Mouse (Mus musculus) erythroblast, embryonic 14.5 days (primary cell): Measurements from ENCODE around the gene Smim4. TPM values are rescaled to one million over a fixed set of nuclear protein-coding genes. Genes with fewer than 3 reads are reported as not detected.

ENCODE experiments used
- H3K27me3 ChIP-seq: 2 replicates; pipeline ENCODE4 v1.6.1; 2012; ENCODE audit warnings: inconsistent platforms; ENCODE audit not compliant: control insufficient read depth
- H3K36me3 ChIP-seq: 2 replicates; pipeline ENCODE4 v1.6.1; 2012; ENCODE audit warnings: mild to moderate bottlenecking, inconsistent platforms; ENCODE audit not compliant: control insufficient read depth
- H3K4me1 ChIP-seq: 2 replicates; pipeline ENCODE4 v1.6.1; 2012; ENCODE audit warnings: inconsistent platforms; ENCODE audit not compliant: control insufficient read depth
- H3K4me3 ChIP-seq: replicated peaks from 2 replicates; pipeline ENCODE3; 2012; ENCODE audit warnings: moderate library complexity, mild to moderate bottlenecking, inconsistent platforms
- H3K9me3 ChIP-seq: 2 replicates; pipeline ENCODE4 v1.6.1; 2012; ENCODE audit warnings: low read length, inconsistent platforms, mixed read lengths; ENCODE audit not compliant: control insufficient read depth
- GATA1 ChIP-seq: IDR thresholded peaks from 2 replicates; pipeline ENCODE4 v1.6.1; 2012; ENCODE audit warnings: low read length, inconsistent platforms, mixed read lengths
- TAL1 ChIP-seq: IDR thresholded peaks from 3 replicates; pipeline ENCODE4 v1.6.1; 2012; ENCODE audit warnings: low read length, inconsistent platforms, mixed read lengths
- polyA plus RNA-seq: library from polyadenylated mRNA; stranded (reverse); fragments of >175 nt; gene quantifications from 2 replicates; pipeline ENCODE4 v1.2.3, GENCODE M21; 2012

The Smim4 gene
- polyA plus RNA-seq, 1 experiment: 9.0 TPM

GRCm38 (mm10) chr14:31145694-31146093 is 16.9 kb upstream of the Smim4 start:
- peaks cover 57% of the 10 kb centered on the region for H3K36me3 ChIP-seq
- TF ChIP-seq GATA1 (no peak), TAL1 (no peak)
- H3K27me3 ChIP-seq: peaks cover 3% of the 10 kb centered on the region; the same call in 1 of the 2 replicates
- H3K4me3 ChIP-seq: no peak overlapping the region
- no peaks in the 10 kb centered on the region; the same call in 1 of the 2 replicates for H3K4me1 ChIP-seq
- peaks cover 12% of the 10 kb centered on the region for H3K9me3 ChIP-seq

DNA sequence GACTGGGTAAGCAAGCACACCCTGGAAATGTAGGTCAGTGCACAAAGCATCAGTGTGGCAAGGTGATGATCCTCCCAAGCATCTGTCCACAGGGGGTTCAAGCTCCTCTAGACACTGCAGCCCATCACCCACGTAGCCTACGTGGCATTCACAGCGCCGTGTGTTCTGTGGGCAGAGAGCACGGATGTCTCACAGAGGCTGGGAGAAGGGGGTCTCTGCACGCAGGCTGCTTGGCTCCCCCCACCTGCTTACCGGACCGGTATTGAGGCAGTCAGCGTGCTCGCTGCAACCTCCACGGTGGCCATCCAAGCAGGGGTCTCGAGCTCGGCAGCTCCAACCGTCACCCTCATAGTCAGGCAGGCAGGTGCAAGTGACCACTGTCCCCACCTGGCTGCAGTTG is 12.3 kb upstream of the Smim4 start:
- Histone ChIP-seq H3K4me1 (no peaks in the 10 kb centered on the region; the same call in none of the 2 replicates), H3K36me3 (peaks cover 88% of the 10 kb centered on the region), H3K9me3 (peaks cover 12% of the 10 kb centered on the region), H3K27me3 (peaks cover 3% of the 10 kb centered on the region; the same call in 1 of the 2 replicates), H3K4me3 (no peak overlapping the region)
- TF ChIP-seq TAL1: no peak
- TF ChIP-seq GATA1: no peak

- Histone ChIP-seq H3K36me3 (peaks cover 91% of the 10 kb centered on the region), H3K4me1 (no peaks in the 10 kb centered on the region; the same call in none of the 2 replicates), H3K27me3 (peaks cover under 1% of the 10 kb centered on the region; the same call in 1 of the 2 replicates), H3K4me3 (no peak overlapping the region), H3K9me3 (peaks cover 12% of the 10 kb centered on the region)
- TF ChIP-seq GATA1 (no peak), TAL1 (no peak)
These were observed 11.4 kb upstream of the Smim4 start for GRCm38 (mm10) chr14:31140141-31140540.

GRCm38 (mm10) chr14:31139666-31140065 is 10.9 kb upstream of the Smim4 start:
- Histone ChIP-seq H3K27me3 (no peaks in the 10 kb centered on the region), H3K4me3 (no peak overlapping the region), H3K9me3 (peaks cover 12% of the 10 kb centered on the region), H3K4me1 (no peaks in the 10 kb centered on the region; the same call in none of the 2 replicates), H3K36me3 (peaks cover 91% of the 10 kb centered on the region)
- TF ChIP-seq GATA1 (no peak), TAL1 (no peak)

DNA sequence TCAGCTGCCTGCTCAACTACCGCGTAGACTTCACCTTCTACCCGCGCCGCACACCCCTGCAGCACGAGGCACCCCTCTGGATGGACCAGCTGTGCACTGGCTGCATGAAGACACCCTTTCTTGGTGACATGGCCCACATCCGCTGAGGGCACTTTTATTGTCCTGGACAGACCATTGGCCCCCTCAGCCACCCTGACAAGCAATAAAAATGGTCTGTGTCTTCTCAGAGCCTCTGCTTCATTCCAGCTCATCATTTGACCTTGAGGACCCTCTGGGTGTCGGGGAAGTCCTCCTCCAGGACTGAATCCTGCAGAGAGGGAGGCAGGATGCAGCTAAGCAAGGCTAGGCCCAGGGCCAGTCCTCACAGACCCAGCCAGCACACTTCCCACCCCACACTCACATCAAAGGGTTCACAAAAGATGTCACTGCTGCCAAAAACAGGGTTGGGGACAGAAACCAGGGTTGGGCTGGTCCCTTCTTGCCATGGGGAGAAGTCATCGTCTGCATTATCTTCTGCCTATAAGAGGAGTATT is 10.2 kb upstream of the Smim4 start:
- no peaks in the 10 kb centered on the region; the same call in none of the 2 replicates for H3K4me1 ChIP-seq
- H3K27me3 ChIP-seq: no peaks in the 10 kb centered on the region
- peaks cover 12% of the 10 kb centered on the region for H3K9me3 ChIP-seq
- H3K36me3 ChIP-seq: peaks cover 97% of the 10 kb centered on the region
- TF ChIP-seq TAL1 (no peak), GATA1 (no peak)
- H3K4me3 ChIP-seq: no peak overlapping the region

DNA sequence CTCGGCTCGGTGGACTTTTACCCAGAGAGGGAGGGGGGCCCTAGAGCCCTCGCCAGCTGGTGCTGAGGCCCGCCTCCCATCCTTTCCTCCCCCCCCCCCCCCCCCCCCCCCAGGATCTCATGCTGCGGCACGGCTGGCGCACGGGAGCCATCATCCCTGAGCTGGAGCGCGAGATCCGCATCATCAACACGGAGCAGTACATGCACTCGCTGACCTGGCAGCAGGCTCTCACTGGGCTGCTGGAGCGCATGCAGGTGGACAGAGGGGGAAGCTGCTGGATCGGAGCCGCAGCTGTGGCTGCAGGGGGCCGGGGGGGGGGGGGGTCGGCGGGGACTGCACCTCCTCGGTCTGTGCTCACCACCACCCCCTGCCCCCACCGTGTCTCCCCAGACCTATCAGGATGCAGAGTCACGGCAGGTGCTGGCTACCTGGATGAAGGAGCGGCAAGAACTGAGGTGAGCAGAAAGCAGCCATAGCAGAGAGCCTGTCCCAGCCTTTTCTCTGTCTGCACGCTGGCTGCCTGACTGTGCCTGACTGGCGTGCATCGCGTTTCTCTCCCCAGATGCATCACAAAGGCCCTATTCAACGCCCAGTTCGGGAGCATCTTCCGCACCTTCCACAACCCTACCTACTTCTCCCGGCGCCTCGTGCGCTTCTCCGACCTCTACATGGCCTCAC is 9.6 kb upstream of the Smim4 start:
- Histone ChIP-seq H3K9me3 (peaks cover 12% of the 10 kb centered on the region), H3K36me3 (peaks cover 100% of the 10 kb centered on the region), H3K4me3 (no peak overlapping the region), H3K27me3 (no peaks in the 10 kb centered on the region), H3K4me1 (peaks cover 5% of the 10 kb centered on the region)
- TF ChIP-seq GATA1 (no peak), TAL1 (no peak)

GRCm38 (mm10) chr14:31137791-31138190 is 9.0 kb upstream of the Smim4 start:
- peaks cover 10% of the 10 kb centered on the region for H3K4me1 ChIP-seq

GRCm38 (mm10) chr14:31137281-31137595 is 8.5 kb upstream of the Smim4 start:
- H3K4me1 ChIP-seq: peaks cover 16% of the 10 kb centered on the region
- H3K4me3 ChIP-seq: no peak overlapping the region
- H3K9me3 ChIP-seq: peaks cover 3% of the 10 kb centered on the region; the same call in 1 of the 2 replicates
- H3K36me3 ChIP-seq: peaks cover 93% of the 10 kb centered on the region
- no peak for TF ChIP-seq TAL1
- no peak for TF ChIP-seq GATA1
- no peaks in the 10 kb centered on the region for H3K27me3 ChIP-seq

More at GRCm38 (mm10) chr14:31137791-31138190, 9.0 kb upstream of the Smim4 start:
- H3K4me3 ChIP-seq: no peak overlapping the region
- TF ChIP-seq TAL1 (no peak), GATA1 (no peak)
- peaks cover 7% of the 10 kb centered on the region for H3K9me3 ChIP-seq
- H3K27me3 ChIP-seq: no peaks in the 10 kb centered on the region
- peaks cover 99% of the 10 kb centered on the region for H3K36me3 ChIP-seq

GRCm38 (mm10) chr14:31136411-31137280 is 7.9 kb upstream of the Smim4 start:
- H3K4me1 ChIP-seq: peaks cover 22% of the 10 kb centered on the region

More at GRCm38 (mm10) chr14:31136411-31137280, 7.9 kb upstream of the Smim4 start:
- TF ChIP-seq TAL1 (no peak), GATA1 (no peak)
- Histone ChIP-seq H3K36me3 (peaks cover 87% of the 10 kb centered on the region), H3K4me3 (no peak overlapping the region), H3K27me3 (no peaks in the 10 kb centered on the region), H3K9me3 (no peaks in the 10 kb centered on the region)
